Mouse (Mus musculus) neural tube, embryonic 12.5 days (tissue): ENCODE results near the gene Sox6. TPM values are rescaled to one million over a fixed set of nuclear protein-coding genes. Genes with fewer than 3 reads are reported as not detected.

Experiments
- ATAC-seq: fragments of 200-750 bp; cut with Nextera tagmentation; 2 replicates; pipeline ENCODE4 v1.8.0; 2017; ENCODE audit warnings: low read depth, mild to moderate bottlenecking, moderate TSS enrichment, moderate library complexity; ENCODE audit not compliant: low FRiP score
- H3K27ac ChIP-seq: fragments of 300-500 bp; sonication (generic); 2 replicates; pipeline ENCODE4 v1.5.1; 2016
- H3K27me3 ChIP-seq: fragments of 300-500 bp; sonication (generic); replicated peaks from 2 replicates; pipeline ENCODE4 v1.6.1; 2016; ENCODE audit warnings: mild to moderate bottlenecking
- H3K36me3 ChIP-seq: fragments of 300-500 bp; sonication (generic); 2 replicates; pipeline ENCODE4 v1.6.1; 2016; ENCODE audit warnings: mild to moderate bottlenecking
- H3K4me1 ChIP-seq: fragments of 300-500 bp; sonication (generic); 2 replicates; pipeline ENCODE4 v1.6.1; 2016
- H3K4me2 ChIP-seq: fragments of 300-500 bp; sonication (generic); replicated peaks from 2 replicates; pipeline ENCODE4 v1.6.1; 2016; ENCODE audit warnings: mild to moderate bottlenecking
- H3K4me3 ChIP-seq: fragments of 300-500 bp; sonication (generic); 2 replicates; pipeline ENCODE4 v1.5.1; 2016
- H3K9ac ChIP-seq: fragments of 300-500 bp; sonication (generic); 2 replicates; pipeline ENCODE4 v1.6.1; 2016; ENCODE audit warnings: mild to moderate bottlenecking
- H3K9me3 ChIP-seq: fragments of 300-500 bp; sonication (generic); 2 replicates; pipeline ENCODE4 v1.6.1; 2016; ENCODE audit warnings: mild to moderate bottlenecking
- WGBS: fragments of 180-500 bp; shearing (Covaris S2); methylation state at CpG from one replicate; pipeline ENCODE4 v1.1.7; 2016; 5-methylcytosine and 5-hydroxymethylcytosine counted together
- polyA plus RNA-seq: library from polyadenylated mRNA; unstranded; fragments of >200 nt; fragmentation: Nextera tagmentation; extraction: Ambion mirVana; gene quantifications from 2 replicates; pipeline ENCODE4 v1.2.1, GENCODE M21; 2016

The Sox6 gene
- polyA plus RNA-seq, 1 experiment from 2014 or later: 74.2 TPM

DNA sequence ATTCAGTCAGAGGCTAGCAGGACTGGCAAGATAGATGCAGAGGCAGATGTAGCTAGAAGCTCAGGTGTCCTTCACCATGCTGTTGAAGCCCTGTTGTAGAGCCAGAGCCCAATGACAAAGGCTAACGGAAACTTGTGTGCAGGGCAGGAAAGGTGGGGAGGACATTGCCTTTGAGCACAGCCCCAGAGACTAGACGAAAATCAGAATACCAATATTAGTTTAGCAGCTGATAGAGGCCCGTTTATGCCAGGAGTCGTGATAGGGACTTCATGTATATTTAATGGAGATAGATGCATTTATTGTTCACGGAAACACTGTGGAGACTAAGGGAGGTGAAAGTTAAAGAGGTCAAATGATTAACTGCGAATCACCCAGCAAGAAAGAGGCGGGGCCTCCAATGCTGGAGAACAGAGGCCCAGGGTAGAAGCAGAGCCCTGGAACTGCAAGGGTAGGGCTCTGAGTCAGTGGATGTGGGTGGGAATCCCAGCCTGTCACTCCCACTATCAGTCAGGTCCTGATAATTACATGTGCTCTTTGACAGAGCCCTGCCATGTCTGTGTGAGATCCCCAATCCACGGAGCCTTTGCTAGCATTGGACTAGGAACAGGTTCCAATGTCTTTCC is 590.1 kb downstream of the Sox6 start:
- no peak for ATAC-seq
- H3K4me3 ChIP-seq: no peak overlapping the region
- H3K36me3 ChIP-seq: no peaks in the 10 kb centered on the region
- H3K9me3 ChIP-seq: no peaks in the 10 kb centered on the region
- peaks cover 13% of the 10 kb centered on the region for H3K4me1 ChIP-seq
- no peak overlapping the region for H3K27ac ChIP-seq
- H3K9ac ChIP-seq: no peak overlapping the region
- H3K4me2 ChIP-seq: no peak overlapping the region
- WGBS: 45% methylated on average over 8 of the region's 8 CpGs
- H3K27me3 ChIP-seq: 0 out of 2 replicates have a peak, but pooled peaks cover 3% of the 10 kb centered on the region

DNA sequence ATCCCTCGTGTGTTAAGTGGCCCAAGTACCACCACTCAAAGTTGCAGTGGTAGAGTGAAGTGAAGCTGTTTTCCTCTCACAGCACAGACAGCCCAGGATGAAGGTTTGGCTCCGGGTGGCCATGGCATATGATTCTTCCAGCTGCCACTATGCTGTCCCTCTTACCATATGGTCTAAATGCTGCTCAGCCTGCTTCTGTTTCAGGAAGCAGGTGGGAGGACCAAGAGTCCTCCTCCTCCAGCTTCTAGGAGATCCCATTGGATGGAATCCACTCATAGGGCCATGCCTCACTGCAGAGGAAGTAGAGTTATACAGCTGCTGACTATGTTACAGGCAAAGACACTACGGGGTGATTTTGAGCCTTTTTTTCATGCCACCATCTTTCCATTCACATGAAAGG is 591.5 kb downstream of the Sox6 start:
- Histone ChIP-seq H3K9ac (no peak overlapping the region), H3K4me3 (no peak overlapping the region), H3K4me1 (peaks cover 7% of the 10 kb centered on the region), H3K36me3 (no peaks in the 10 kb centered on the region), H3K27ac (no peak overlapping the region), H3K9me3 (no peaks in the 10 kb centered on the region), H3K27me3 (0 out of 2 replicates have a peak, but pooled peaks cover 3% of the 10 kb centered on the region), H3K4me2 (no peak overlapping the region)
- ATAC-seq: no peak
- WGBS: 70% methylated on average over 3 of the region's 3 CpGs

DNA sequence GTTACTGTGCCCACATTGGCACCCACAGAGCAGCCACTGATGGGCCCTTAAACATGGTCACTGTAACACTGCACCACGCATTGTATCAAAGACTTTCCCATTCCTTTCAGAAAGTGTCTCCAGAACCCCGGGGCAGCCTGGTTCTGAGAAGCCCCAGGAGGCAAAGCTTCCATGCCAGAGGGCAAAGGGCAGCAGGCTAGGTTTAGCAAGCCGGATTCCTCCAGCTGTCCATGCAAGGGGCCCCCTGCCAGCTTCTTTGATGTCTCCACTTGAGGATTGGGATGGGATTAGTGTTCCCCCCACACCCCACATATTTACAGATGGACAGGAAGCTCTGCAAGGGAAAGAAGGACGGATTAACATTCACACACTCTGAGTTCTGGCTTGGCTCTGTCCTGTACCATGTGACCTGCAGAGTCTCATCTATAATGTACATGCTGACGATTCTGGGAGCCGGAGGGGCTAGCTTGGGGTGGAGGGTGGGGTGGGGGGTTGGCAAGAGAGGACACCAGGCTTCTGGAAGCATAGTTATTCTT is 592.0 kb downstream of the Sox6 start:
- Histone ChIP-seq H3K4me2 (no peak overlapping the region), H3K9me3 (no peaks in the 10 kb centered on the region), H3K9ac (no peak overlapping the region), H3K36me3 (no peaks in the 10 kb centered on the region), H3K27ac (no peak overlapping the region), H3K27me3 (0 out of 2 replicates have a peak, but pooled peaks cover 3% of the 10 kb centered on the region), H3K4me3 (no peak overlapping the region), H3K4me1 (peaks cover 7% of the 10 kb centered on the region)
- 43% methylated on average over 6 of the region's 6 CpGs for WGBS
- ATAC-seq: no peak

DNA sequence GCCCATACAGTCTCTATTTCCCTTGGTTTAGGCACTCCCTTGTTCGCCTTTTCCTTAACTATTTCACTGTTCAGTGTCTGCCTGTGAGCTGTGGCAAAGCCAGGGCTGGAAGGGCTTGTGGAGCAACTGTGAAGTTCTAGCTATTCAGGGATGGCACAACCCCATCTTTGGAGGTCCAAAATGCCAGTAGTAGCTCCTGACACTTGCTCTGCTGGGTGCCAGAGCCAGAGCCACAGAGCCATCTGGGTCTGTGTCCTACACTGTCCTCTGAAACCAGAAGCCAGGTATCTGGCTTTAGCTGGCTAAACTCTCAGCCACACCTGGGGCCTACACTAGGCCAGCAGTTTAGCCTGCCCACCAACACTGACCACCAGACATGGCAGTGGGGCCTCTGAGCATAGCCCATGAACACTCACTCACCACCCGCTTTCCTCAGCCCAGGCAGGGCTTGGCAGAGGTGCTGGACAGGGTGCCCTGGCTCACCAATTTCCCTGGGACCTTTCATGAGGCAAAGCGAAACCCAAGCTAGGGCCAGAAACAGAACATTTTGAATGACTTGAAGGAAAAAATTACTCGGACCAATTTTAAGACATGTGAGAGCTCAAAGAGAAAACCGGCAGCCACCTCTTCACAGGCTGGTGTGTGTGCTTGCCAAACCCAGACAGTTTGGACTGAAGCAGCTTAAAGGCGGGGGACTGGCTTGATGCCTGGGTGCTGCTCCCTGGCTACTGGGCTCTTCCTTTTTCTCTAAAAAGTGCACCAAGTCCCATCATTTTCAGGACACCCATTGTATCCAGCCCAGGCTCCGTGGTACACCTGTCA is 612.2 kb downstream of the Sox6 start:
- ATAC-seq: no peak
- 91% methylated on average over 7 of the region's 7 CpGs for WGBS
- Histone ChIP-seq H3K27ac (no peak overlapping the region), H3K36me3 (no peaks in the 10 kb centered on the region), H3K9me3 (no peaks in the 10 kb centered on the region), H3K4me3 (no peak overlapping the region), H3K4me1 (no peaks in the 10 kb centered on the region), H3K4me2 (no peak overlapping the region), H3K9ac (no peak overlapping the region), H3K27me3 (no peaks in the 10 kb centered on the region)

DNA sequence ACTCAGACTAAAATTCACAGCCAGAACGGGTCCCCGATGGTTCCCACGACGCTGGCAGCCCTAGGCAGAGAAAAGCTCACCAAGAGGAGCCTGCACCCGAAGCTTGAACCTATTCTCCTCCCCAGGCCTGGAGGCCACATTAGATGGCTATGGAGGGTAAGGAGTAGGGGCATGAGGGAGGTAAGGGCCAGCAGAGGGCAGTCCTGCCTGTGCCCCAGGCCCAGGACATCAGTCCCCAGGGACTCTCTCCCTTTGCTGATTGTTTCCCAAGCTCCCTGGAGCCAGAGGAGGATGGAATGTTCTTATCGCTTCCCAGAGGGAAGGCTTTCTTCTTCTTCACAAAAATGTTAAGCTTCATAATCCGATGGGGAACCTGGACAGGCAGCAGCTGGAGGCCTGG is 615.8 kb downstream of the Sox6 start:
- Histone ChIP-seq H3K27me3 (no peaks in the 10 kb centered on the region), H3K9ac (no peak overlapping the region), H3K4me2 (no peak overlapping the region), H3K4me3 (no peak overlapping the region), H3K36me3 (no peaks in the 10 kb centered on the region), H3K27ac (no peak overlapping the region), H3K4me1 (no peaks in the 10 kb centered on the region), H3K9me3 (no peaks in the 10 kb centered on the region)
- WGBS: 82% methylated on average over 7 of the region's 7 CpGs
- no peak for ATAC-seq

DNA sequence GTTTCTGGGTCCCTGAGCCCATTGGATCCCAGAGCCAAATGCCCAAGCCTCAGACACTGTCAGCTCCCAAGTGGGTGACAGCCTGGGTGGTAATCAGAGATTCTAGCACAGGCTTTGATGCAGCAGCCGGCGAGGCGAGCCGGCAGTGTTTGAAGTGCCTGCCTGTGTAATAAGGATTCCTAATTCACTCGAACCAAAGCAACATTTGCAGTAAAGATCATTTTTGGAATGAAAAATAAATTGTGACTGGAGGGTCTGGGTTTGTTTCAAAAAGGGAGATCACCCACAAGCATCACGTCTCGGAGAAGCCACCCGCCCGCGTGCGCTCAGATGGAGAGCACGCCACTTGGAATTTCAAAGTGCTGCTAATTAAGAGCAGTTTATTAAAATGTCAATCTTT is 617.6 kb downstream of the Sox6 start:
- Histone ChIP-seq H3K36me3 (no peaks in the 10 kb centered on the region), H3K9me3 (no peaks in the 10 kb centered on the region), H3K4me2 (no peak overlapping the region), H3K27me3 (no peaks in the 10 kb centered on the region), H3K9ac (no peak overlapping the region), H3K27ac (no peak overlapping the region), H3K4me3 (no peak overlapping the region), H3K4me1 (no peaks in the 10 kb centered on the region; the same call in 1 of the 2 replicates)
- no peak for ATAC-seq
- WGBS: 72% methylated on average over 12 of the region's 12 CpGs

Other genes with a start within 250 kb of the Sox6 start
- 310 and 312 TPM in 2 replicates for gene 1110004F10Rik, start 601 bp upstream of the Sox6 start, polyA plus RNA-seq
- gene Gm4353, start 45.8 kb upstream of the Sox6 start, polyA plus RNA-seq: 0.40 and 1.3 TPM in 2 replicates